8 mouse cellular contexts compared by ENCODE assay signal in the genomic region with DNA sequence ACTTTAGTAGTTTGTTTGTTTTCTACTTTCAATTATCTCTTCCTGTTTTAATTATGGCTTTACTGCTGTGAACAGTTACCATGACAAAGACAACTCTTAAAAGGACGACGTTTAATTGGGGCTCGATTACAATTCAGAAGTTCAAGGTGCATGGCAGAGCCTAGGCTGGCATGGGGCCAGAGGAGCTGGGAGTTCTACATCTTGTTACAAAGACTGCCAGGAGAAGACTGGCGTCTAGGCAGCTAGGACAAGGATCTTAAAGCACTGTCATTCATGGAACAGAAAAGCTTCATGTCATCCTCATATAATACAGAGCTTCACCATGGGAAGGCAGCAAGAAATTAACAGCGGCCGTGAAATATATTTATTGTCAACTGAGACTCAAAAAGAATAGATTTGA.
DNase-seq lines count a peak whose midpoint lies in the region; ATAC-seq and TF ChIP-seq lines count a peak whose summit lies in the region.

No protein-coding gene starts in this region.

- H3K27me3 ChIP-seq in E14TG2a.4 (ENCODE audit: insufficient read depth, low read length) = no peaks in the 10 kb centered on the region
- no peaks in the 10 kb centered on the region for H3K27me3 ChIP-seq in embryonic facial prominence, embryonic 15.5 days
- no peaks in the 10 kb centered on the region for H3K27me3 ChIP-seq in hindbrain, embryonic 10.5 days (ENCODE audit: insufficient read depth, poor library complexity, severe bottlenecking)
- no peaks in the 10 kb centered on the region for H3K27me3 ChIP-seq in stomach, embryonic 14.5 days (ENCODE audit: control insufficient read depth, insufficient read depth, low read length)

- WGBS in embryonic facial prominence, embryonic 15.5 days = 39% methylated on average over 6 of the region's 6 CpGs
- WGBS in hindbrain, embryonic 10.5 days = 55% methylated on average over 6 of the region's 6 CpGs
- WGBS in stomach, embryonic 14.5 days = 49% methylated on average over 6 of the region's 6 CpGs

- no peak overlapping the region for H3K27ac ChIP-seq in embryonic facial prominence, embryonic 15.5 days (replicated peaks)
- peak overlapping the region; percentile 45; the same call in 1 of the 2 replicates for H3K27ac ChIP-seq in hindbrain, embryonic 10.5 days
- H3K27ac ChIP-seq in stomach, embryonic 14.5 days (ENCODE audit: low read length) = no peak overlapping the region

- TF ChIP-seq CTCF in E14TG2a.4 (conservative IDR thresholded peaks at IDR 0.05; ENCODE audit: low read length) = no peak

- peaks cover 16% of the 10 kb centered on the region for H3K9me3 ChIP-seq in E14TG2a.4 (ENCODE audit: low read length)
- H3K9me3 ChIP-seq in embryonic facial prominence, embryonic 15.5 days (replicated peaks) = peaks cover 6% of the 10 kb centered on the region; the same call in 1 of the 2 replicates
- H3K9me3 ChIP-seq in hindbrain, embryonic 10.5 days = peaks cover 29% of the 10 kb centered on the region
- peaks cover 13% of the 10 kb centered on the region; the same call in 1 of the 2 replicates for H3K9me3 ChIP-seq in stomach, embryonic 14.5 days (ENCODE audit: control insufficient read depth, low read depth, low read length)

- no peak overlapping the region for H3K9ac ChIP-seq in embryonic facial prominence, embryonic 15.5 days
- no peak overlapping the region for H3K9ac ChIP-seq in stomach, embryonic 14.5 days (replicated peaks; ENCODE audit: low read depth, low read length)

- peak overlapping the region; percentile 22; the same call in 1 of the 2 replicates for H3K4me2 ChIP-seq in embryonic facial prominence, embryonic 15.5 days (replicated peaks)
- H3K4me2 ChIP-seq in stomach, embryonic 14.5 days (replicated peaks; ENCODE audit: low read depth, low read length) = peak overlapping the region; percentile 34

- peak overlapping the region; percentile 89 for H3K4me3 ChIP-seq in E14TG2a.4 (replicated peaks; ENCODE audit: low read length)
- peak overlapping the region; percentile 60 for H3K4me3 ChIP-seq in embryonic facial prominence, embryonic 15.5 days (replicated peaks)
- H3K4me3 ChIP-seq in hindbrain, embryonic 10.5 days = peak overlapping the region; percentile 67
- peak overlapping the region; percentile 54 for H3K4me3 ChIP-seq in stomach, embryonic 14.5 days (ENCODE audit: low read depth, low read length)

- peak; percentile 69 for DNase-seq in adipocyte (ENCODE audit: low spot score)
- no peak for DNase-seq in hindbrain, embryonic 10.5 days (ENCODE audit: low spot score)
- peak; percentile 33 for DNase-seq in layer of hippocampus, adult 9-11 months
- peak; percentile 35 for DNase-seq in lung, postnatal 10 days
- DNase-seq in c-Kit-positive CD71-positive TER-119-positive erythroid progenitor cells, embryonic 14.5 days (ENCODE audit: low spot score) = no peak

- H3K4me1 ChIP-seq in E14TG2a.4 (replicated peaks; ENCODE audit: low read depth, low read length) = peaks cover 10% of the 10 kb centered on the region
- no peaks in the 10 kb centered on the region for H3K4me1 ChIP-seq in embryonic facial prominence, embryonic 15.5 days
- no peaks in the 10 kb centered on the region for H3K4me1 ChIP-seq in hindbrain, embryonic 10.5 days (replicated peaks)
- no peaks in the 10 kb centered on the region for H3K4me1 ChIP-seq in stomach, embryonic 14.5 days (ENCODE audit: control insufficient read depth, insufficient read depth, low read length)

- ATAC-seq in embryonic facial prominence, embryonic 15.5 days (ENCODE audit: insufficient number of reproducible peaks, low FRiP score, low TSS enrichment, low read depth) = no peak
- ATAC-seq in stomach, embryonic 14.5 days (ENCODE audit: insufficient number of reproducible peaks, insufficient read depth, low FRiP score, low read depth) = peak; percentile 4; the same call in 1 of the 2 replicates

- H3K36me3 ChIP-seq in E14TG2a.4 (ENCODE audit: insufficient read depth, low read length) = peaks cover 27% of the 10 kb centered on the region
- H3K36me3 ChIP-seq in embryonic facial prominence, embryonic 15.5 days = peaks cover 11% of the 10 kb centered on the region; the same call in 1 of the 2 replicates
- H3K36me3 ChIP-seq in hindbrain, embryonic 10.5 days = peaks cover 26% of the 10 kb centered on the region
- no peaks in the 10 kb centered on the region; the same call in 1 of the 2 replicates for H3K36me3 ChIP-seq in stomach, embryonic 14.5 days (ENCODE audit: control insufficient read depth, insufficient read depth, low read length)

Comparison
In these comparisons a context has a peak if more than half of its experiments do, and no peak if none do; other contexts are left out.
1. DNase-seq: peak in adipocyte (single experiment), layer of hippocampus, adult 9-11 months (single experiment) and lung, postnatal 10 days (single experiment); none in hindbrain, embryonic 10.5 days (single experiment) and c-Kit-positive CD71-positive TER-119-positive erythroid progenitor cells, embryonic 14.5 days (single experiment).
2. Peak in every context shown above with its lines, with median percentiles within 50 percentile points of each other: H3K4me3 ChIP-seq.